Mouse (Mus musculus) intestine, postnatal 0 days (tissue): ENCODE measurements at regions not wholly inside any gene's neighbourhood (a gene's known extent, or its start where the extent isn't known, plus 50 kb on each side); places are given as distances from the start of the nearest gene placed in this dataset.
A peak's percentile ranks its signal among the peaks of the same experiment; 100 is the strongest.

ENCODE experiments used
- ATAC-seq: fragments of 200-750 bp; cut with Nextera tagmentation; 2 replicates; pipeline ENCODE4 v1.8.0; 2017; ENCODE audit warnings: mild to moderate bottlenecking, moderate TSS enrichment, moderate library complexity
- H3K27ac ChIP-seq: fragments of 300-500 bp; sonication (generic); 2 replicates; pipeline ENCODE4 v1.5.1; 2014; ENCODE audit warnings: mild to moderate bottlenecking, low read depth, low read length, moderate library complexity
- H3K27me3 ChIP-seq: fragments of 300-500 bp; sonication (generic); replicated peaks from 2 replicates; pipeline ENCODE4 v1.6.1; 2014; ENCODE audit warnings: low read length, mixed read lengths; ENCODE audit not compliant: control insufficient read depth, insufficient read depth
- H3K36me3 ChIP-seq: fragments of 300-500 bp; sonication (generic); 2 replicates; pipeline ENCODE4 v1.6.1; 2014; ENCODE audit warnings: mild to moderate bottlenecking, moderate library complexity; ENCODE audit not compliant: control insufficient read depth, insufficient read depth
- H3K4me1 ChIP-seq: fragments of 300-500 bp; sonication (generic); replicated peaks from 2 replicates; pipeline ENCODE4 v1.6.1; 2014; ENCODE audit warnings: antibody characterized with exemption, low read length, mixed read lengths; ENCODE audit not compliant: control insufficient read depth, insufficient read depth
- H3K4me2 ChIP-seq: fragments of 300-500 bp; sonication (generic); replicated peaks from 2 replicates; pipeline ENCODE4 v1.6.1; 2014; ENCODE audit warnings: low read depth, mild to moderate bottlenecking, moderate library complexity
- H3K4me3 ChIP-seq: fragments of 300-500 bp; sonication (generic); 2 replicates; pipeline ENCODE4 v1.5.1; 2014; ENCODE audit warnings: low read depth, low read length
- H3K9ac ChIP-seq: fragments of 300-500 bp; sonication (generic); 2 replicates; pipeline ENCODE4 v1.6.1; 2014; ENCODE audit warnings: mild to moderate bottlenecking, low read depth, low read length
- H3K9me3 ChIP-seq: fragments of 300-500 bp; sonication (generic); 2 replicates; pipeline ENCODE4 v1.6.1; 2016; ENCODE audit warnings: mixed run types; ENCODE audit not compliant: control insufficient read depth
- CTCF ChIP-seq: sonication (generic); IDR thresholded peaks from 2 replicates; pipeline ENCODE4 v1.5.1; 2016; ENCODE audit warnings: low read depth, mild to moderate bottlenecking, control low read depth, antibody characterized with exemption, moderate library complexity
- WGBS: fragments of 180-500 bp; shearing (Covaris S2); extraction: QIAGEN DNeasy Blood & Tissue Kit; methylation state at CpG from one replicate; pipeline ENCODE4 v1.1.7; 2014; 5-methylcytosine and 5-hydroxymethylcytosine counted together

DNA sequence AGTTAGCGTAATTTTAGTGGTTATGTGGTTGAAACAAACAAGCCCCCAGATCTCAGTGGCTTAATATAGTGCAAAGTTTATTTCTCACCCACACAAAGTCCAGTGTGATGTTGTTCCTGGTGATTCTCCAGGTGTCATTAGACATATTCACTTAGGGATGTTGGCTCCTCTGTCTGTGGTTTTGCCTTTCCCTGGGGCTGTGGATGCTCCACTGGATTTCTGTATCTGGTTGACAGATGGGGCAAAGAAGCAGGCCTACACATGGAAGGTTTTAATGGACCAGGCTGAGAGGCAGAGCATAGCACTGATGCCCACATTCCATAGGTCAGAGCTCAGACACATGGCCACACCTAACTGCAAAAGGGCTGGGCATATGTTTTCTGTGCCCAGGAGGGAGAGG lies 121.6 kb downstream of the Ttc32 start:
- H3K9ac ChIP-seq = no peak overlapping the region
- no peak for ATAC-seq
- no peak overlapping the region for H3K27ac ChIP-seq
- whole genome bisulfite sequencing = 77% methylated on average over 1 of the region's 1 CpGs
- H3K36me3 ChIP-seq = no peaks in the 10 kb centered on the region
- no peaks in the 10 kb centered on the region for H3K4me1 ChIP-seq
- no peaks in the 10 kb centered on the region for H3K27me3 ChIP-seq
- H3K4me3 ChIP-seq = no peak overlapping the region
- no peaks in the 10 kb centered on the region for H3K9me3 ChIP-seq
- no peak for TF ChIP-seq CTCF
- H3K4me2 ChIP-seq = no peak overlapping the region

DNA sequence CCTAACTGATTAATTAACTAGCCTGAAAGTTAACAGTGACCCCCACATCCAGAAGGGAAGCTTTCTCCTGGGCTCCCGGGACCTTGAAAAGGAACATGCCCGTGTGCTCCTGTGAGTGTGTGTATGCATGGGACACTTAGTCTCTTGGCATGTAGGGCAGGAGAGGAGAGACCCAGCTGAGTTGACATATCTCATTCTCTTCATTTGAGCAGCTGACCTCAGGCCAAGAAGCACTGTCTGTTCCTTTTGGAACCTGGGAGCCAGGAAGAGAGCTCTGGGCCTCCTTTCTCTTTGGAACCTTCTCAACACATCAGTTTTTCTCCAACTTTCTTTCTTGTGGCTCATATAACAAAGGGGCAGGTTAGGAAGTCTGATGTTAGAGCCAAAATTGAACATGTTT lies 124.7 kb downstream of the Ttc32 start:
- Histone ChIP-seq H3K36me3 (no peaks in the 10 kb centered on the region), H3K4me1 (no peaks in the 10 kb centered on the region), H3K27me3 (no peaks in the 10 kb centered on the region), H3K4me3 (no peak overlapping the region), H3K4me2 (no peak overlapping the region), H3K9ac (no peak overlapping the region), H3K9me3 (no peaks in the 10 kb centered on the region), H3K27ac (no peak overlapping the region)
- WGBS = 85% methylated on average over 2 of the region's 2 CpGs
- ATAC-seq = no peak
- no peak for TF ChIP-seq CTCF

DNA sequence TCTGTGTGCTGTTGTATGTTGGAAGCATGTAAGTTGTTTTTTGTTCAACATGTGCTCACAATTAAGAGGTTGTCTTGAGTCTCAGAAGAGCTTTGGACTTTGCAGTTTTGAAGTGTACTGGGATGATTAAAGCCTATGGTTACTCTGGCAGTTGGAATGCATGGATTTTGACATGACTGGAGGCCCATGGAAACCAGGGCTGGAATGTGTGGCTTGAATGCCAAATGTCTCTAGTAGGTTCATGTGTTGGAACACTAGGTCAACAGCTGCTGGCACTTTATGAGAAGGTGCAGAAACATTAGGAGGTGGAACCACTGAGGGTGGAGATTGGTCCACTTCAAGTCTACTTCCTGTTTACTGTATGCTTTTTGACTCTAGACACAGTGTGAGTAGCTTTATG lies 127.0 kb downstream of the Ttc32 start:
- ATAC-seq = no peak
- H3K36me3 ChIP-seq = no peaks in the 10 kb centered on the region

DNA sequence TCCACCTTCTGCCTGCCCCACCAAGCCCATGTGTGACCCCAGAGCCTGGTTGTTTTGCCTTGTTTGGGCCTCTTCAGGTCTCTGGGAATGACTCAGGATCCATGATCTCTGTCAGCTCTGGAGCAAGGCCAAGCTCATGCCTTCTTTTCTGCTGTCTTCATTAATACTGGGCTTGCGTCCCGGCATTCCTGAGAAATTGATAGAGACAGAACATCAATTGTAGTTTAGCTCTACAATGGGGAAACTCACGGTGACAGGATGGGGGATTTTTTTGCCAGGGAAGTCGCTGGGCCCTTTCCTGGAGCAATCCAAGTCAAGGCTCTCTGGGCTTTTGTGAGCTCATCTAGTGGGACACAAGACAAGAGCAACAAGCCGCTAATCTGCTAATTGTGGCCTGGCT lies 129.0 kb downstream of the Ttc32 start:
- Histone ChIP-seq H3K4me2 (no peak overlapping the region), H3K4me1 (no peaks in the 10 kb centered on the region), H3K9me3 (no peaks in the 10 kb centered on the region), H3K27me3 (no peaks in the 10 kb centered on the region), H3K27ac (no peak overlapping the region), H3K9ac (no peak overlapping the region), H3K4me3 (no peak overlapping the region), H3K36me3 (no peaks in the 10 kb centered on the region)
- TF ChIP-seq CTCF = no peak
- no peak for ATAC-seq
- 69% methylated on average over 5 of the region's 5 CpGs for WGBS

More for the DNA sequence above, 127.0 kb downstream of the Ttc32 start:
- no peak for TF ChIP-seq CTCF
- H3K4me1 ChIP-seq = no peaks in the 10 kb centered on the region
- H3K4me2 ChIP-seq = no peak overlapping the region
- H3K9ac ChIP-seq = no peak overlapping the region
- no peak overlapping the region for H3K27ac ChIP-seq
- H3K4me3 ChIP-seq = no peak overlapping the region
- no peaks in the 10 kb centered on the region for H3K27me3 ChIP-seq
- no peaks in the 10 kb centered on the region for H3K9me3 ChIP-seq

DNA sequence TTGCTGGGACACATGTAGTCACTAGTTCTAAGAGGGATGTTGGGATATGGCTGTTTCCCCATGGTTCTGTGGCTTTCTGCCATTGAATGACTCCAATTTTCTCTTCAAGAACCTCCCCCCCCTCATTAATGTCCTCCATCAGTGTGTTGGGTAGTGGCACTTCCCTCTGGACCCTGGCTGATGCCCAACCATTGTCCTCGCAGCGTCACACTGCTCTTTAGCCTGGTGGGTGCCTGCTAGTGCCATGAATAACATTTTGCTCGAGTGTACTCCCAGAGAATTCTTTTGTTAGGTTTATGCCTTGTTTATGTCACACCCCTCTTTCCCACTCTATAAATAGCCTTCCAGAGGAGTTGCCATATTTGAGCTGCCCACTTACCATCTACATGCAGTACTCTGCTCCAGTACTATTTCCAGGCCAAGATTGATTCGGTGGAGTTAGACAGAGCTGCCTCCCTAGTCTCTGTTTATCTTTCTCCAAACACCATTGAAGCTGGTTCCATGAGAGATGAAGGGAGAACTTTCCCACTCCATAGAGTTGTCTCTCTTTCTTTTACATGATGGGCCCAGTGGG lies 135.7 kb downstream of the Ttc32 start:
- H3K36me3 ChIP-seq = no peaks in the 10 kb centered on the region
- no peak overlapping the region for H3K4me2 ChIP-seq
- ATAC-seq = no peak
- no peaks in the 10 kb centered on the region for H3K4me1 ChIP-seq
- TF ChIP-seq CTCF = no peak
- no peaks in the 10 kb centered on the region for H3K27me3 ChIP-seq
- no peaks in the 10 kb centered on the region for H3K9me3 ChIP-seq
- 62% methylated on average over 4 of the region's 4 CpGs for WGBS
- H3K4me3 ChIP-seq = no peak overlapping the region
- no peak overlapping the region for H3K9ac ChIP-seq
- no peak overlapping the region for H3K27ac ChIP-seq

DNA sequence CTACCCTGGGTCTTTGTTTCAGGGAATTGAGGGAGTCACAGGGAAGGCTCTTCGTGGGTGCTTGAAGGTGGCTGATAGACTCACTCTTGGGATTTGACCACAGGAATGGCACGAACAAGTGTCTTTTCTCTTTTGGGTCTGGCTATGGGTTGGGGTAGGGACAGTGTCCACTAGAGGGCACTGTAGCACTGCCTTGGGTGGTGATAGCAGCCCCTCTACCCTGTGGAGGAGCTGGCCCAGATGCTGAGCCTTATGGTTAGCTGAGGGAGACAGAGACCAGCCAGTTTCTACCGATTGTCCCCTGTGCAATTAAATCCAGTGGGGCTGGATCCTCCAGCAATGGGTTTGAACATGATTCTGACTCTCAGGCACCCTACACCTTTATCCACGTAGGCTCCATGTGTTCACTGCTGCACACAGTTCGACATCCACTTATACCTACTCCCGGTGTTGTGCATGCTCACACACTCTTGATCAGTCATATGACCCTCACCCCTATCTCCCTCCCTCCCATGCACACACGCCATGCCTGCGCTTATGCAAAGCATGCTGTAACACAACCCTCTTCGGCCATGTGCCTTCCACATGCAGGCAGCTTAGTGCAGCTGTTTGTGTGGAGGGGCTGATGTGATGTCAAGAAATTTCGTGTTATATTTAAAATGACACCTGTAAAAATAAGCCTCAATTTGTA lies 136.6 kb downstream of the Ttc32 start:
- no peaks in the 10 kb centered on the region for H3K36me3 ChIP-seq
- H3K4me2 ChIP-seq = no peak overlapping the region
- no peak overlapping the region for H3K27ac ChIP-seq
- 56% methylated on average over 10 of the region's 10 CpGs for WGBS
- no peaks in the 10 kb centered on the region for H3K9me3 ChIP-seq
- ATAC-seq = no peak
- H3K4me1 ChIP-seq = no peaks in the 10 kb centered on the region
- no peak overlapping the region for H3K4me3 ChIP-seq
- no peaks in the 10 kb centered on the region for H3K27me3 ChIP-seq
- no peak overlapping the region for H3K9ac ChIP-seq
- TF ChIP-seq CTCF = peak; percentile 89
